Mouse (Mus musculus) gastrocnemius, postnatal 25 days (tissue): ENCODE data around the gene Slc13a3. TPM values are rescaled to one million over a fixed set of nuclear protein-coding genes. Genes with fewer than 3 reads are reported as not detected.
A peak's percentile ranks its signal among the peaks of the same experiment; 100 is the strongest.
"Not testable (repeated sequence)": the region's sequence is repeated elsewhere in the genome, so short reads cannot be mapped to it uniquely, and the experiment has no call there.

ENCODE experiments used
- DNase-seq: peaks from one replicate; pipeline ENCODE4 v3.0.0; 2022
- long read RNA-seq, 2 experiments: library from polyadenylated mRNA; stranded (forward); transcript quantifications; one replicate each; pipeline ENCODE4 v2.0.0; 2021
- total RNA-seq, 2 experiments: library from RNA; stranded (reverse); gene quantifications; 1 replicate in 1 of 2; 2 replicates in 1 of 2; pipeline ENCODE4 v1.2.3; 2021

Gene Slc13a3
- total RNA-seq = under 1 TPM; 0.11 to 0.18 TPM
- long read RNA-seq, experiment 1 = 0 reads
- long read RNA-seq, experiment 2, partial matches to known transcripts = 0 of 1 reads
- long read RNA-seq, experiment 2, other reads (novel, unspliced or antisense) = 1 of 1 reads

DNA sequence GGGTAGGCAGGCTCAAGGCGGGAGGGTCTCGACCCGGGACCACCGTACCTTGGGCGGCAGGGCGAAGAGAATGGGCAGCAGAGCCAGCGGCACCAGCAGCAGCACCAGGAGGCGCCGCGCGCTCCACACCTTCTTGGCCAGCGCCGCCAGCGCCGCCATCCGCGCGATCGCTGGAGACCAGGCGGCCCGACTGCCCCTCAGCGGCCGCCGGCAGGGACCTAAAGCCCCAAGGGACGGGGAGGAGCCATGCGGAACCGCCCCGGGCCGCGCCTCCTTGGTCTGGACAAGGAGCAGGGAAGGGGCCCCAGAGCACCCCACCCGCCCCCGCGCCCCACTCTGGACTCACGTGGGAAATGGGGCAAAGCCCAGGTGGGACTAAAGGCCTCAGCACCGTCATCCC is at the start of gene Slc13a3:
TSS of gene Slc13a3 (minus strand) at position 228 of the 400 bp plus-strand sequence.
- DNase-seq = no peak

DNA sequence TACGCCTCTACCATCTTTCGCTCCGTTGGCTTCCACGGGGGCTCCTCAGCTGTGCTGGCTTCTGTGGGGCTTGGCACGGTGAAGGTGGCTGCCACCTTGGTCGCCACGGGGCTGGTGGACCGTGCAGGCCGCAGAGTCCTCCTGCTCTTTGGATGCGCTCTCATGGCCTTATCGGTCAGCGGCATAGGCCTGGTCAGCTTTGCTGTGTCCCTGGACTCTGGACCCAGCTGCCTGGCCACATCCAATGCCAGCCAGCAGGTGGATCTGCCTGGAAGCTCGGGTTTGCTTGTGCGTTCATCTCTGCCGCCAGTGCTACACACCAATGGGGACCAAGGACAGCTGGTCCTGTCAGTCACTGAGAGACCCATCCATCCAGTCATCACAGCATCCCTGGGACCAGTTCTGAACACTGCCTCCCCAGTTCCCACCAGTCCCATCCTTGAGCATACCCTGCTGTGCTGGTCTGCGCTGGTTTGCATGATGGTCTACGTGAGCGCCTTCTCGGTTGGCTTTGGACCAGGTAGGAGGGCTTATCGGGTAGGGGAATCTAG is 42.2 kb upstream of the Slc13a3 start:
- DNase-seq = no peak

DNA sequence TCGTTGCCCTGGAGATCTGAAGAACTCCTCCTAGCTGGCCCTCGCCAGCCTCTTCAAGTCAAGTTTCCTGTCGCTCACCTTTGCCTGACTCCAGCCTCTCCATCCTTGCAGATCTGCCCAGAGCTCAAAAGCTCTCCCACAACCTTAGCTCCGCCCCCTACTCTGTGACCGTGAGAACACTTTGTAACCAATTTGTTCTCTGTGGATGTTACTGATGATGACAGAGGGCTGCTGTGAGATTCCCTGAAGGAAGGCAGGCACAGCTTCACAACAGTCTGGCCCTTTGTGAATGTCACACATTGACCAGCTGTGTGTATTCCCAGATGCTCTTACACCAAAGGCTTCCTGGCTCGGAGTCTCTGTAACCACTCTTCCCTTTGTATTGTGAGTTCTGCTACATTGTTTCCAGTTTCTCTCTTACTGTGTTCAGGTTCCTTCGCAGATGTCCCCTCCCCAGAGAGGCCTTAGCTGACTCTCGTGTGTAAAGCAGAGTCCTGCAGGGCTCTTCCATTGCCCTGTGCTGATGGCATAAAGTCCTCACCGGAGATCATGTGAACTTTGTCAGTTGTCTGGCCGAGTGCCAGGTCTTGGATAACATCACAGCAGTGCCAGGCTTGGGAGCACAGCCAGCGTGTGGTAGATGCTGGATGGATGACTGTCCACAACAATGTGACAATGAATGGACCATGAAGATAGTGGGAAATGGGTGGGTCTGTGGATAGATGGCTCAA is 40.0 kb upstream of the Slc13a3 start:
- DNase-seq = no peak

DNA sequence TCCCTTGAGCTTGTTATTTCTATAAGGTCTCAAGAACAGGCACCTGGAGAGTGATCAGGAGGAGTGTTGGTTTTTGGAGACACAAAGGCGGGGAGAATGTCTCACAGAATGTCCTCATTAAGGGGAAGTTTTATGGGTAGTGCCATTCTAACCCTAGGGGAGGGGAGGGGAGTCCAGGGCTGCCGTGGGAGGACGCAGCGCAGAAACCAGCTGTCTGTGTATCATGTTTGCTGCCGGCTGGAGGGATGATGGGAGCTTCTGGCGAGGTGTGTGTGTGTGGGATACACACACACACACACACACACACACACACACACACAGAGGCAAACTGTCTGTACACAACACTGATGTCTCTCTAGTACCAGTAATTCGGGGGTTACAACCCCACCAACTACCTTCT is 39.4 kb upstream of the Slc13a3 start:
- DNase-seq = no peak

DNA sequence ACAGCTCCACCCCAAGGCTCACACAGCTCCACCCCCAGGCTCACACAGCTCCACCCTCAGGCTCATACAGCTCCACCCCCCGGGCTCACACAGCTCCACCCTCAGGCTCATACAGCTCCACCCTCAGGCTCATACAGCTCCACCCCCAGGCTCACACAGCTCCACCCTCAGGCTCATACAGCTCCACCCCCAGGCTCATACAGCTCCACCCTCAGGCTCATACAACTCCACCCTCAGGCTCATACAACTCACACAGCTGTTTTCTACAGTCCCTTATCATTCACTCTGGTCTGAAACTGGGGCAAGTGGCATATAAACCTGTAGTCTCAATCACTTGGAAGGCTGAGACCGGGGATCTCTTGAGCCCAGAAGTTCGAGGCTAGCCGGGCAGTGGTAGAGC is 38.5 kb upstream of the Slc13a3 start:
- DNase-seq = not testable (repeated sequence)

DNA sequence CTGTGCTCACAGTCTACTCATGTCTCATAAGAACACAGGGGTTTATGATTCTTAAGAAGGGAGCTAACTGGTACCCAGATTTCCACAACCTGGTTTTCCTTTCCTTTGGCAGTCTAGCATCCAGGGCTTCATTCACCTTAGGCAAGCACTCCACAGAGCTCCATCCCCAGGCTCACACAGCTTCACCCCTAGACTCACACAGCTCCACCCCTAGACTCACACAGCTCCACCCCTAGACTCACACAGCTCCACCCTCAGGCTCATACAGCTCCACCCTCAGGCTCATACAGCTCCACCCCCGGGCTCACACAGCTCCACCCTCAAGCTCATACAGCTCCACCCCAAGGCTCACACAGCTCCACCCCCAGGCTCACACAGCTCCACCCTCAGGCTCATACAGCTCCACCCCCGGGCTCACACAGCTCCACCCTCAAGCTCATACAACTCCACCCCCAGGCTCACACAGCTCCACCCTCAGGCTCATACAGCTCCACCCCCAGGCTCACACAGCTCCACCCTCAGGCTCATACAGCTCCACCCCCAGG is 38.0 kb upstream of the Slc13a3 start:
- not testable (repeated sequence) for DNase-seq

DNA sequence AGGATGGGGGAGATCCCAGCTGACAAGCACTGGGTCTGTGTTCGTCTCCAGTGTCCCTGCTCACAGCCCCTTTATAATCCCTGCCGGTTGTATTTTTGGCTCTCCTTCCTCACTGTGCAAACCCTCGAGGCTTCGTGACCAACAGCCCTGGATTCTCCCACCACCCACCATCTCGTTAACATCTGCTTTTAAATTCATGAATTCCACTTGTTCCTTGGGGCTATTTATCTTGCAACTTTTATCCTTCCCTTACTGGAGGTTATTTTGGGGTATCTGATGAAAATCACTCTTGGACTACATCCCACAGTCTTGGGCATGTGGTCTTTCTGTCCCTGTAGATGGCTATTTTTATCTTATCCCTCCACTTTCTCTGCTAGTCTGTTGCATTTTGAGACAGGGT is 37.4 kb upstream of the Slc13a3 start:
- DNase-seq = no peak

DNA sequence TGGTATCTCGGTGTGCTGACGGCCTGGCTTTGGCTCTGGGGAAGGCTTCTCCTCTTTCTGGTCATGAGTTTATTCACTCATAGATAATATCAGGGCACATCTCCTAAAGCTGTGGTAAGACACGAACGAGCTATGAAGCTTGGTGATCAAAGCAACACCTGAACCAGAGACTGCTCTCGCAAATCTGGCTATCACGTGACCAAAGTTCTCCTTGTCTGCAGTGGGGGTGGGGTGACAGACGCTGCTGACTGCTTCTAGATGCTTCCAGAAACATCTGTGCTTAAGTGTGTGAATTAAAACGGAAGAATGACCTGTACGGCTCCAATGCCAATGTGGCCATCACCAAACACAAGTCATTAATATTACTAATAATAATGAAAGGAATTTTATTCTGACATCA is 36.7 kb upstream of the Slc13a3 start:
- no peak for DNase-seq

DNA sequence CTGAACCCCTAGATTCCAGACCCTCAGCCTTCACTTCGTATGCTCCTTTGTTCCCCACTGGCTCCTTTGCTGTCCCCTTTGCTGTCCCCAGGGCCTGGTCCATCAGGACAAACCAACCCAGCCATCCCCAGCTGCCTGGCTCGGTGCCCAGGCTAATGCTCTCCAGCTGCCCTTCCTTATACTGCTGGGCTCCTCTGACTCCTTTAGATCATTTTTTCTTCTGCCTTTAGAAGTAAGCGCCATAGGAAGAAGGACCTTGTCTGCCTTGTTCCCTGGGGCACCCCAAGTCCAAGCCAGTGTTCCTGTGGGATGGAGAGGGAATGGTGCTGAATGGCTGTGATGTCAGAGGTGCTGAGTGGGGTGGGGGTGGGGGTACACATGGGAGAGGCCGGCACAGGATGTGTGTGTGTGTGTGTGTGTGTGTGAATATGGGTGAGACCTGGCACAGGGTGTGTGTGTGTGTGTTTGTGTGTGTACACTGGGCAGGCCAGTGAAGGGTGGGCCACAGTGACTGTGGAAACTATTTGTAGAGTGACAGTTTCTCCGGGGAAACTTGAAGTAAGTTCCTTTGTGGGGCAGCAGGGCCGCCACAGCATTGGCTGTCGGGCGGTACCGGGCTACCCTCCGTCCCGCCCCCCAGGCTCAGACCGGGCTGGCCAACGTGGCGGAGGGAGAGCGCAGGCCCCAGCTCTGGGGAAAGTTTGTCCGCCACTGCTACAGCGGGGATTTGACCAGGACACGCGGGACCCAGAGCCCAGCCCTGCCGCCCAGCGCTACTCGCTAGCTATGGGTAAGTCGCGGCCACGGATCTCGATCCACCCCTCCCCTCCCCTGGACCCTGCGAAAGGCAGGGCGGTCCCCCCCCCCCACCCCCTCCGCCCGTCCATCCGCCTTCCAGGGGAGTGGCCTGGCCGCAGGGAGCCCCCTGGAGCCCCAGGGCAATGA is 30.5 kb upstream of the Slc13a3 start, which contains the start of gene Slc2a10:
TSS of gene Slc2a10 (plus strand) at position 529 of the 945 bp plus-strand sequence.
- peak; percentile 69 for DNase-seq

DNA sequence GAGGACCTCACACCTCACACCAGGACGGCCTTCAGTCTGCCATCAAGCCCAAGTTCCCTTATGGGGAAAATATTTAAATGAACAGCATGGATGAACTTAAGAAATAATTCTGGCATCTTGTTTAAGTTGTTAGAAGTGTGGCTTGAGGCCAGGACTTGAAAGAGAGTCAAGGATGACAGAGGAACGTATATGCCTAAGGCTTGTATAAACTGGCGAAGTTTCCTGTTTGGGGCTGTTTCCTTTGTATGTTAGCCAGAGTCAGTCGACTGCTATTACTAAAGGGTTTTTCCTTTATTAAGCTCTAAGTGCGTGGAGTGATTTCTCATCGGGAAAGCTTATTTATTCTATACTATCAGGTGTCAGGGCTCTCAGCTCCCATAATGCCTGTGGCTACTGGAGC is 25.8 kb upstream of the Slc13a3 start:
- DNase-seq = no peak

DNA sequence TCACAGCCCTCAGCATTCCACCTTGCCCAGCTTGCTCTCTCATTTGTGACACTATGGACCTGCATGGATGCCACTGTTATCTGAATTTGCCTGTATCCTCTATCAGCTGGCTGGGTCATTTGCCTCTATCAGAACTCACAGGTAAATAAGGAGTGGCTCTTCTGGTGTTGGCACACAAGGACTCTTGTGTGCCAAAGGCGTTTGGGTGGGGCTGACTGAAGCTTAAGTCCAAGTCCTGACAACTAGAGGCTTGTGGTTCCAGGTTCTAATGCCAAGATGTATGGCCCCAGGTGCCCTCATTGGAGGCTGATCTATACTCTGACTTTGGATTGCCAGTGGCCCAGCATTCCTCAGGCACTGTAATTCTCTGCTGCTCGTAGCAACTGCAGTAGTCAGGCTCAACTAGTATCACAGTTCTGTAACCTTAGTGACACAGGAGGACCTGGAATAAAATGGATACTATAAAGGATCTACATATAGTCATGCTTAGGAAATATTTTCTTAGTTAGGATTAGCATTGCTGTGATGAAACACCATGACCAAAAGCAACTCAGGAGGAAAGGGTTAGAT is 24.8 kb upstream of the Slc13a3 start:
- no peak for DNase-seq

DNA sequence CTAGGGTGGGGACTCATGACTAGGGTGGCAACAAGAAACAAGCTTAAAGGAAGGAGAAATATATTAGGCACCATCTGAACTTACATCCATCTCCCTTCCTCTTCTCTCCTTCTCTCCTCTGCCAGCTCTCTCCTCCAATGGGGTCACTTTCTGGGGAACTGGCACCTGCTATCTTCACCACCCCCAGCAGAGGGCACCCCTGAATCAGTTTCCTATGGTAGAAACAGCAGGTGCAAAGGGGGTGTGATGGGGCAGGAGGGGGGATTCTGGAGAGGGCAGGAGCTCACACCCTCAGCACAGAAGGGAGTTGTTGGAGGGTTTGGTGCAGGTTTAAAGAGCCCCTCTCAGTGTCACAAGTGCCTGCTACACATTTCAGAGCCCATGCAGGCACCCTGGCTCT is 23.2 kb upstream of the Slc13a3 start:
- no peak for DNase-seq

DNA sequence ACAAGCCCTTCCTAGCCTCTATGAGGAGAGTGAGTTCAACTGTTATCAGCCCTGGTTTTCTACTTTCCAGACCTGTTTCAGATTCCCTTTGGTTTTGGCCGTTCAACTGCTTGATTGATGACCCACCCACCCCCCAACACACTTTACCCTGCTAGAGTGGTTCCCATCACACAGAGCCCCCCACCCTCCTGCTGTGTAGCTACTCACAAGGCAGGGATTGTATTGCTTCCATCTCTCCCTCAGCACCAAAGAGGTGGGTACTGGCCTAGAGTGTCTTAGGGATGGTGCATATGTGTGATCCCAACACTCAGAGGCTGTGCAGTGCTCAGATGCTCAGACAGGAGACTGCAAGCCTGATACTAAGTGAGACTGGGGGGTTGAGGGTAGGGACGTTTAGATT is 21.5 kb upstream of the Slc13a3 start:
- no peak for DNase-seq

DNA sequence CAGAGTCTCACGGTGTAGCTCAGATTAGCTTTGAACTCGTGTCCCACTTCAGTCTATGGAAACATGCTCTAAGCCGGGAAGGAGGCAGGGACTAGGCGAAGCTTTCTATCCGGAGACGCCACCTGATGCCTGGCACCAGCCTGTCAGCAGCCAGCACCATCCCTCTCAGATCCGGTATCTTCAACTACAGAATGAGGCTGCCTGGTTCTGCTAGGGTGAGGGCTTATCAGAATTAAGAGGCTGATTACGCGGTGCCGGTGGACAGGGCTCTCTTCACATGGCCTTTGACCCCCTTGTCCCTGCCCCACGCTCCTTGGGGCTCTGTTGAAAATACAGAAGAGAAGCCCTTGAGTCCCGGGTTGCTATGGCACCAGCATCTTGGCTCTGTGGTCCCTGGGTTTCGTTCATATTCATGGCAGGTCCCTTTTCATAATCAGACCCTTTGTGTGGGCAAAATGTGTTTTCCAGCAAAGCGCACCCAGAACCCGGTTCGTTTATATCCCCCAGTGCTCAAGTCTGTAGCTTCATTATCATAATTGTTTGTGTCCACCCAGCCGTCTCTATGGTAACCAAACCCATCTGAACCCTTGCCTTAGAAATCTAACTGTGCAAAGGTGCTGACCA is 20.7 kb upstream of the Slc13a3 start:
- DNase-seq = no peak

DNA sequence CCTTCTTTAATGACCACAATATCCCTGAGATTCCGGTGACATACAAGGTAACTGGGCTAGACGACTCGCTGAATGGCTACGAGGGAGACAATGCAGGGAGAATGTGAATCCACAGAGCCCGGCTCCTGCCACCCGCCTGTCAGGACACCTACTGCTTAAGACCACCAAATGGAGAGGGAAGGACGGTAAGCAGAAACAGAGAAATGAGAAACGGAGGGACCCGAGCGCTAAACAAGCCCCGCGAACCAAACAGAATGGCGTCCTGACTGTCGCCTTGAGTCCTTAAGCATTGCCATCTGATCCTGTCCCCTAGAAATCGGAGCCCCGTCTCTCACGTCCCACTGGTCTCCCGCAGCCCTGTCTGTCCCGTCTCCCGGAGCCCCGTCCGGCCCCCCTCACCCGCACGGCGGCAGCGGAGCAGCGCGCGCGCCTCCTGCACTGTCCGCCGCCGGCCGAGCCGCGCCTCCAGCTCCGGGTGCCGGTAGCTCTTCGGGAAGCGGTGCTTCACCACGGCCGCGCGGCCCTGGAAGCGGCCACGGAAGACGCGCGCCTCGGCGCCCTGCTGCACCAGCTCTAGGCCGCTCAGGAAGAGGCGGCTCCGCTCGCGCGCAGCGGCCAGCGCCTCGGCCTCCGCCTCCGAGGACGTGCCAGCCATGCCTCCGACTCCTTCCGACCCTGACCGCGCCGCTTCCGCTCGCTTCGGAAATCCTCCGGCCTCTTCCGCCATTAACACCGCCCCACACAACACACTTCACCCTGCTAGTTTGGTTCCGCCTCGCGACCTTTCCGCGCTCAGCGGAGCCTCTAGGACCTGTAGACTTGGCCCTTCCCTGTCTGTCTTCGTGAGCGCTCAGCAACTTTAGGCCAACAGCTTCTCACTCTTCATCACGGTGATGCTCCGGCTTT is 19.9 kb upstream of the Slc13a3 start, which contains the start of gene Trp53rka:
TSS of gene Trp53rka (minus strand) at position 677 of the 906 bp plus-strand sequence.
- DNase-seq = peak; percentile 82

DNA sequence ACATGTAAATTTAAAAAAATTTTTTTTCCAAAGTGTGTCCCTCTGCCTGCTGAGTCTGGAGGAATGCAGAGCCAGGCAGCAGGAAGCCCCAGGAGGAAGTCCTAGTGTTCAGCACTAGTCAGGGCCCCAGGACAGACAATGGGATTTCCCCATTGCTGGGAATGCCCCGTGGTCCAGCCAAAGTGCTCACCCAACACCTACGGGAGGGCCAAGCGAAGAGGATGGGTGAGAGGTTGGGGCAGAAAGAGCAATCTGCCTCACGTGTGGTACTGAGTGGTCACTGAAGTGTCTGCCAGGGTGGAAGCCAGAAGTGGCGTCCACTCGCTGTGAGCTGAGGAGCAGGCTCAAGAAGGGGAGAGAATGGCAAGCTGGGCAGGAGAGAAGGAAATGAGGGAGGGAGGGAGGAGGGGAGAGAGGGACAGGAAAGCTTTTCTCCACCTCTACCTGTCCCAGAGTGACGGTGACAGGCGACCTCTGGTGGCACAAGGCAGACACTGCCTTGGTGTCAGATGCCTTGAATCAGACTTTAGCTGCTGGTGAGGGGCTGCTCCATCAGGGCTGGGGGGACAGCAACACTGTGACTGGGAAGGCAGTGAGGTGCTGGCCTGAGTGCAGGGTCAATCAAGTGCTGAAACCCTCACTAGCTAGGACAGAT is 14.0 kb upstream of the Slc13a3 start:
- no peak for DNase-seq

DNA sequence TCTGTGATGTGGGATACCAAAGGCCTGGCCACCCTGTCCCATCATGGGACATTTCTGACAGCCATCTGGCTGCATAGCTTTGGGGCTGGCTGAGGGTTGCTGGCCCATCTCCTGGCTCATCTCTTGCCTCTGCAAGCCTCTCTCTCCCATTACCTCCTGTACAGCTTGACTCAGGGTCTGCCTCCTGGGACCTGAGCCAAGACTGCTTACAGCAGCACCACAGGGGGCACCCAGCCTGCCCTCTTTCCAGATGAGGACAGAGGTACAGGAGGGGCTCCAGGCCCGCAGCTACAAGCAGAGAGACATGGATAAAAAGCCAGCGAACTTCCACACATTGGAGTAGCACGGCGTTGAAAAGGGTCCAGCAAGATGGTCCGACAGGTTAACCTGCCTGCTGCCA is 13.4 kb upstream of the Slc13a3 start:
- DNase-seq = no peak

DNA sequence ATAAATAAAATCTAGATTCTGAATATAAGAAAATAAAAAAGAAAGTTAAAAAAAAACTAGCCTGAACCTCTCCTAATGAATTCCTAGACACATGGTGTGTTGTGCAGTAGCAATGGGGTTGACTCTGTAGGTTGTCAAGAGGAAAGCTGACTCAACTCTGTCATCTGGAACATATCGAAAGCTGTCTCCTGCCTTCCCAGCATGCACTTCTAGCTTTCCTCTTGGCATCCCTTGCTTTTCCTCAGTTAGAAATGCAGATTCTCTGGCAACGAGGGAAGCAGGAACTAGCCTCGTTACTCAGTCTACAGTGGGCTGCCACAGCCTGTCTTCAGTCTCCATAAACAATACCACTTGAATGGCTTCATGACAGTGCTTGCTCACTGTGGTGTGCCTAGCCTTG is 12.8 kb upstream of the Slc13a3 start:
- DNase-seq = no peak

DNA sequence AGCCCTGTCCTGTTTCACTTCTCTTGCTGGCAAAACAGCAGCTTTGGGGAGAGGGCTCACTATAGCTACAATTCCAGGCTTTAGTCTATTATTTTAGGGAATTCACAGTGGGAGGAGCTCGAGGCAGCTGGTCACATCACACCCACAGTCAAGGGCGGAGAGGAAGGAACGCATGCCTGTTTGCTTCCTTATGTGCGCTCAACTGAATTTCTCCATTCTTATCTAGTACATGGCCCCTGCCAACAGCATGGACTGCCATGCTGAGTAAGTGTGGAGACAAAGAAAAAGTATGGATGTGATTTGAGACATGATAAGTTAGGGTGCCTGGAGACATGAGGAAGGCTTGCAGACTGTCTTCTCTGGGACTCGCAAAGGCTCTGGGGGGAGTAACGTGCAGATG is 11.1 kb upstream of the Slc13a3 start:
- no peak for DNase-seq

DNA sequence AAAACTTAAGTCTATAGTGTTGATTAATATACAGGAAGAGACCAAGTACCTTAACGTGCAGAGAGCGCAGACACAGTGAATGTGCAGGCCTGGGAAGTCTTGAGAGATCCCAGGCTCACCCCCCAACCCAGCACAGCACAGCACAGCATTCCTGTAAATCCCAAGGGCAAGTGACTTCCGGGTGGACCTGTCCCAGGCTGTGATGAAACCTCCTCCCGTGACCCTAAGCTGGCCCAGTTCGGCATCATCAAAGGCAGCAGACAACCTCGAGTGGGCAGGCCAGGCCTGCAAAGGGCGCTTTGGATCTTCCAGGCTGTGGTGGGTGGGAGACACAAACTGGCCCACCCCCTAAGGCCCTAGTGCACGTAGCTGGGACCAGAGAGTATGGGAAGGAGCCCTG is 9.0 kb upstream of the Slc13a3 start:
- DNase-seq = no peak
